Mouse (Mus musculus) heart, embryonic 16.5 days (tissue): ENCODE data around the gene Herc4. TPM values are rescaled to one million over a fixed set of nuclear protein-coding genes. Genes with fewer than 3 reads are reported as not detected.
A peak's percentile ranks its signal among the peaks of the same experiment; 100 is the strongest.

ENCODE experiments used
- ATAC-seq: fragments of 200-750 bp; cut with Nextera tagmentation; replicated peaks from 2 replicates; pipeline ENCODE4 v1.8.0; 2017; ENCODE audit warnings: moderate number of reproducible peaks; ENCODE audit not compliant: insufficient read depth, low FRiP score; ENCODE audit errors: extremely low read depth
- H3K27ac ChIP-seq: fragments of 300-500 bp; sonication (generic); 2 replicates; pipeline ENCODE4 v1.5.1; 2014; ENCODE audit warnings: mild to moderate bottlenecking, low read length, control low read depth, moderate library complexity
- H3K27me3 ChIP-seq: fragments of 300-500 bp; sonication (generic); 2 replicates; pipeline ENCODE4 v1.6.1; 2014; ENCODE audit warnings: low read length, mixed read lengths; ENCODE audit not compliant: control insufficient read depth, insufficient read depth
- H3K36me3 ChIP-seq: fragments of 300-500 bp; sonication (generic); 2 replicates; pipeline ENCODE4 v1.6.1; 2014; ENCODE audit not compliant: control insufficient read depth, insufficient read depth
- H3K4me1 ChIP-seq: fragments of 300-500 bp; sonication (generic); 2 replicates; pipeline ENCODE4 v1.6.1; 2014; ENCODE audit warnings: low read length, mixed read lengths; ENCODE audit not compliant: control insufficient read depth, insufficient read depth
- H3K4me2 ChIP-seq: fragments of 300-500 bp; sonication (generic); 2 replicates; pipeline ENCODE4 v1.6.1; 2014; ENCODE audit warnings: low read depth, mild to moderate bottlenecking, control low read depth, low read length
- H3K4me3 ChIP-seq: fragments of 300-500 bp; sonication (generic); 2 replicates; pipeline ENCODE4 v1.5.1; 2014; ENCODE audit warnings: mild to moderate bottlenecking, control low read depth, low read length
- H3K9ac ChIP-seq: fragments of 300-500 bp; sonication (generic); 2 replicates; pipeline ENCODE4 v1.6.1; 2014; ENCODE audit warnings: low read length, control low read depth
- H3K9me3 ChIP-seq: fragments of 300-500 bp; sonication (generic); replicated peaks from 2 replicates; pipeline ENCODE4 v1.6.1; 2016; ENCODE audit warnings: low read length; ENCODE audit not compliant: control insufficient read depth
- WGBS: fragments of 180-500 bp; shearing (Covaris S2); extraction: QIAGEN DNeasy Blood & Tissue Kit; methylation state at CpG from one replicate; pipeline ENCODE4 v1.1.7; 2014; 5-methylcytosine and 5-hydroxymethylcytosine counted together
- polyA plus RNA-seq: library from polyadenylated mRNA; unstranded; fragments of >200 nt; fragmentation: Nextera tagmentation; extraction: Ambion mirVana; gene quantifications from 2 replicates; pipeline ENCODE4 v1.2.1, GENCODE M21; 2015

The Herc4 gene
- polyA plus RNA-seq, 1 experiment from 2014 or later, result 37.4 TPM

- no peak overlapping the region for H3K27ac ChIP-seq
- no peaks in the 10 kb centered on the region for H3K4me1 ChIP-seq
- H3K4me2 ChIP-seq, result no peak overlapping the region
- peaks cover 36% of the 10 kb centered on the region for H3K36me3 ChIP-seq
- no peak for ATAC-seq
- no peak overlapping the region for H3K9ac ChIP-seq
- no peaks in the 10 kb centered on the region for H3K27me3 ChIP-seq
- no peak overlapping the region for H3K4me3 ChIP-seq
- H3K9me3 ChIP-seq, result no peaks in the 10 kb centered on the region
Measured at GRCm38 (mm10) chr10:63272401-63272800, 28.8 kb downstream of the Herc4 start.

- H3K9ac ChIP-seq, result no peak overlapping the region
- no peaks in the 10 kb centered on the region for H3K27me3 ChIP-seq
- H3K4me1 ChIP-seq, result no peaks in the 10 kb centered on the region
- no peak for ATAC-seq
- 83% methylated on average over 5 of the region's 5 CpGs for WGBS
- H3K9me3 ChIP-seq, result no peaks in the 10 kb centered on the region
- H3K27ac ChIP-seq, result no peak overlapping the region
- H3K36me3 ChIP-seq, result peaks cover 39% of the 10 kb centered on the region
- H3K4me2 ChIP-seq, result no peak overlapping the region
- no peak overlapping the region for H3K4me3 ChIP-seq
Measured at GRCm38 (mm10) chr10:63272868-63273267, 29.3 kb downstream of the Herc4 start.

GRCm38 (mm10) chr10:63277010-63277409 is 33.4 kb downstream of the Herc4 start:
- H3K36me3 ChIP-seq, result peaks cover 36% of the 10 kb centered on the region
- 79% methylated on average over 3 of the region's 3 CpGs for WGBS

GRCm38 (mm10) chr10:63279851-63280250 is 36.2 kb downstream of the Herc4 start:
- Histone ChIP-seq H3K27ac (no peak overlapping the region), H3K4me2 (no peak overlapping the region), H3K36me3 (peaks cover 32% of the 10 kb centered on the region), H3K4me1 (no peaks in the 10 kb centered on the region), H3K9ac (no peak overlapping the region), H3K9me3 (no peaks in the 10 kb centered on the region), H3K4me3 (no peak overlapping the region), H3K27me3 (no peaks in the 10 kb centered on the region)
- no peak for ATAC-seq
- 90% methylated on average over 3 of the region's 3 CpGs for WGBS

More at GRCm38 (mm10) chr10:63277010-63277409, 33.4 kb downstream of the Herc4 start:
- no peaks in the 10 kb centered on the region for H3K9me3 ChIP-seq
- no peak overlapping the region for H3K4me2 ChIP-seq
- no peak for ATAC-seq
- no peaks in the 10 kb centered on the region for H3K27me3 ChIP-seq
- no peak overlapping the region for H3K27ac ChIP-seq
- no peak overlapping the region for H3K9ac ChIP-seq
- H3K4me1 ChIP-seq, result no peaks in the 10 kb centered on the region
- no peak overlapping the region for H3K4me3 ChIP-seq

- H3K4me3 ChIP-seq, result no peak overlapping the region
- H3K36me3 ChIP-seq, result peaks cover 36% of the 10 kb centered on the region
- H3K9ac ChIP-seq, result no peak overlapping the region
- H3K27ac ChIP-seq, result no peak overlapping the region
- no peak for ATAC-seq
- H3K4me1 ChIP-seq, result no peaks in the 10 kb centered on the region
- H3K9me3 ChIP-seq, result no peaks in the 10 kb centered on the region
- no peak overlapping the region for H3K4me2 ChIP-seq
- H3K27me3 ChIP-seq, result no peaks in the 10 kb centered on the region
- 78% methylated on average over 4 of the region's 4 CpGs for WGBS
Measured at GRCm38 (mm10) chr10:63282417-63282816, 38.8 kb downstream of the Herc4 start.

GRCm38 (mm10) chr10:63282846-63283245 is 39.2 kb downstream of the Herc4 start:
- Histone ChIP-seq H3K36me3 (peaks cover 35% of the 10 kb centered on the region), H3K4me1 (no peaks in the 10 kb centered on the region), H3K9ac (no peak overlapping the region), H3K27me3 (no peaks in the 10 kb centered on the region), H3K9me3 (no peaks in the 10 kb centered on the region), H3K4me2 (no peak overlapping the region), H3K27ac (no peak overlapping the region), H3K4me3 (no peak overlapping the region)
- no peak for ATAC-seq
- WGBS, result 72% methylated on average over 7 of the region's 7 CpGs

GRCm38 (mm10) chr10:63302356-63302755 is 58.7 kb downstream of the Herc4 start:
- H3K27ac ChIP-seq, result no peak overlapping the region
- H3K4me2 ChIP-seq, result no peak overlapping the region
- peaks cover 29% of the 10 kb centered on the region for H3K36me3 ChIP-seq
- no peaks in the 10 kb centered on the region for H3K9me3 ChIP-seq
- 93% methylated on average over 2 of the region's 2 CpGs for WGBS
- no peaks in the 10 kb centered on the region for H3K27me3 ChIP-seq
- H3K4me3 ChIP-seq, result no peak overlapping the region
- no peaks in the 10 kb centered on the region for H3K4me1 ChIP-seq
- ATAC-seq, result no peak
- H3K9ac ChIP-seq, result no peak overlapping the region

GRCm38 (mm10) chr10:63308582-63309366 is 65.2 kb downstream of the Herc4 start:
- Histone ChIP-seq H3K9ac (no peak overlapping the region), H3K36me3 (peaks cover 45% of the 10 kb centered on the region), H3K4me3 (no peak overlapping the region), H3K4me1 (no peaks in the 10 kb centered on the region), H3K9me3 (no peaks in the 10 kb centered on the region), H3K27ac (no peak overlapping the region), H3K27me3 (no peaks in the 10 kb centered on the region), H3K4me2 (no peak overlapping the region)
- ATAC-seq, result peak; percentile 65
- WGBS, result 35% methylated on average over 10 of the region's 10 CpGs

GRCm38 (mm10) chr10:63313726-63314125 is 70.1 kb downstream of the Herc4 start:
- H3K4me2 ChIP-seq, result no peak overlapping the region
- no peak overlapping the region for H3K27ac ChIP-seq
- 92% methylated on average over 1 of the region's 1 CpGs for WGBS
- H3K9me3 ChIP-seq, result no peaks in the 10 kb centered on the region
- no peaks in the 10 kb centered on the region for H3K4me1 ChIP-seq
- H3K27me3 ChIP-seq, result no peaks in the 10 kb centered on the region
- no peak overlapping the region for H3K4me3 ChIP-seq
- peaks cover 43% of the 10 kb centered on the region for H3K36me3 ChIP-seq
- no peak overlapping the region for H3K9ac ChIP-seq
- ATAC-seq, result no peak
